Mouse (Mus musculus): ENCODE measurements around the gene Efemp2. TPM values are rescaled to one million over a fixed set of nuclear protein-coding genes. Genes with fewer than 3 reads are reported as not detected.

The Efemp2 gene
- total RNA-seq (2014; rRNA removed) (25.9 and 26.4 TPM in 2 replicates), polyA plus RNA-seq (2015; fragmentation: Nextera tagmentation; extraction: Ambion mirVana) (27.2 and 35.0 TPM in 2 replicates)

DNA sequence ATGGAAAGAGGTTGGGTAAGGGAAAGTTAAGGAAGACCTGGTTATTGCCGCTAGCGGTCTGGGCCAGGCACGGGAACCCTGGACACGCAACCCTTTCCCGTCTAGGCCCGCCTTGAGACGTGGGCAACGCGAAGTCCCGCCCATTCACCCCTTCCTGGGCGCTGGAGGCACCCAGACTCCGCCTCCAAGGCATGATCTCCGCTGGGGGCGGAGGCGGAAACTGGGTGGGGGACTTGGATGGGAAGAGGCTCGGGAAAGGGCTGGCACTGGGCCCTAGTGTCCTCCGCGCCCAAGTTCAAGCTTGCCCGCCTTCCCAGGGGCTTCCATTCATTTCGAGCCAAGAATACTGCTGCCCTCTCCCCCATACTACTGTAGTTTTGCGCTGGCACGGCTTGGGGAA lies at the start of gene Efemp2:
TSS of gene Efemp2 (plus strand) at position 235 of the 400 bp plus-strand sequence.
- H3K9me3 ChIP-seq (ENCODE audit: low read length): no peaks in the 10 kb centered on the region
- ATAC-seq: peak; percentile 64
- no peaks in the 10 kb centered on the region for H3K27me3 ChIP-seq (ENCODE audit: insufficient read depth, low read length)
- TF ChIP-seq CTCF (IDR thresholded peaks at IDR 0.05; ENCODE audit: low read depth): peak; percentile 5; the same call in 1 of the 2 replicates
- 1% methylated on average over 22 of the region's 22 CpGs for WGBS
- H3K27ac ChIP-seq (ENCODE audit: low read depth, low read length): peak within 1 kb of the TSS; percentile 59
- peak; percentile 75 for DNase-seq
- H3K9ac ChIP-seq: peak within 1 kb of the TSS; percentile 76
- H3K4me2 ChIP-seq (ENCODE audit: low read depth): peak within 1 kb of the TSS; percentile 97
- peak within 1 kb of the TSS; percentile 56 for H3K4me3 ChIP-seq (ENCODE audit: low read depth, low read length)
- H3K36me3 ChIP-seq (ENCODE audit: insufficient read depth): 0 out of 2 replicates have a peak, but pooled peaks cover 2% of the 10 kb centered on the region
- peaks cover 6% of the 10 kb centered on the region; the same call in 1 of the 2 replicates for H3K4me1 ChIP-seq (ENCODE audit: insufficient read depth)

DNA sequence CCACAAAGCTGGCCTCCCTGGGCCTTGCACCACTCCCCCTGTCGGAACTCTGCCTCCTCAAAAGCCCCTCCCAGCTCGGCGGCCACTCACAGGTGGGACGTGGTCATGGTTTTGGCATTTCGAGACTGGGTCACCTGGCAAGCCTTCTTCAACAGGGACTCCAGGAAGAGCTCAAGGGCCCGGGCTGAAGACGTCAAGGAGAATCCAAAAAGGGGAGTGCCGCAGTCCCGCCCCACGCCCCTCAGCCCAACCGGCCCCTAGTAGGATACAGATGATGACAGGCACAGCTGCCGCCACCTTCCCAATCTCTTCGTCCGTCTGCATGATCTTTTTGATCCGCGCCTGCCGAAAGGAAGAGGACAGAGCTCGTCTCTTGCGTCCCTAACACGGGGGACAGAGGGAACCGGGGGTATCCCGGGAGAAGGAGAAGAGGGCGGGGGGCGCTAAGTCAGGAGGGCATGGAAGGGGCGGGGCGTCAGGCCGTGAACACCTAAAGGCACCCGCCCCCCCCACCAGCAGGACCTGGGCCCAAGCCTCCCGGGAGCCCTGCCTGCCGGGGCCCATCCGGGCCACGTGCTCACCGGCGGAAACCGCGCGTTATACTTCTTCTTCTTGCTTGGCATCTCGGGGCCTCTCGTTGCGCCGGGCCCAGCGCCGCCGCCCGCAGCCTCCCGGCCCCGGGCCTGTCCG lies 49.5 kb upstream of the Efemp2 start:
- H3K36me3 ChIP-seq (ENCODE audit: insufficient read depth): peaks cover 45% of the 10 kb centered on the region
- ATAC-seq (peak; percentile 56), DNase-seq (peak; percentile 72)
- H3K4me2 ChIP-seq (ENCODE audit: low read depth): peak overlapping the region; percentile 67
- H3K4me3 ChIP-seq (ENCODE audit: low read depth, low read length): peak overlapping the region; percentile 58
- peak overlapping the region; percentile 85 for H3K27ac ChIP-seq (ENCODE audit: low read depth, low read length)
- peaks cover 8% of the 10 kb centered on the region; the same call in 1 of the 2 replicates for H3K4me1 ChIP-seq (ENCODE audit: insufficient read depth)
- 3% methylated on average over 43 of the region's 48 CpGs for WGBS
- no peaks in the 10 kb centered on the region for H3K9me3 ChIP-seq (ENCODE audit: low read length)
- peak; percentile 37 for TF ChIP-seq CTCF (IDR thresholded peaks at IDR 0.05; ENCODE audit: low read depth)
- H3K9ac ChIP-seq: peak overlapping the region; percentile 83
- no peaks in the 10 kb centered on the region for H3K27me3 ChIP-seq (ENCODE audit: insufficient read depth, low read length)

DNA sequence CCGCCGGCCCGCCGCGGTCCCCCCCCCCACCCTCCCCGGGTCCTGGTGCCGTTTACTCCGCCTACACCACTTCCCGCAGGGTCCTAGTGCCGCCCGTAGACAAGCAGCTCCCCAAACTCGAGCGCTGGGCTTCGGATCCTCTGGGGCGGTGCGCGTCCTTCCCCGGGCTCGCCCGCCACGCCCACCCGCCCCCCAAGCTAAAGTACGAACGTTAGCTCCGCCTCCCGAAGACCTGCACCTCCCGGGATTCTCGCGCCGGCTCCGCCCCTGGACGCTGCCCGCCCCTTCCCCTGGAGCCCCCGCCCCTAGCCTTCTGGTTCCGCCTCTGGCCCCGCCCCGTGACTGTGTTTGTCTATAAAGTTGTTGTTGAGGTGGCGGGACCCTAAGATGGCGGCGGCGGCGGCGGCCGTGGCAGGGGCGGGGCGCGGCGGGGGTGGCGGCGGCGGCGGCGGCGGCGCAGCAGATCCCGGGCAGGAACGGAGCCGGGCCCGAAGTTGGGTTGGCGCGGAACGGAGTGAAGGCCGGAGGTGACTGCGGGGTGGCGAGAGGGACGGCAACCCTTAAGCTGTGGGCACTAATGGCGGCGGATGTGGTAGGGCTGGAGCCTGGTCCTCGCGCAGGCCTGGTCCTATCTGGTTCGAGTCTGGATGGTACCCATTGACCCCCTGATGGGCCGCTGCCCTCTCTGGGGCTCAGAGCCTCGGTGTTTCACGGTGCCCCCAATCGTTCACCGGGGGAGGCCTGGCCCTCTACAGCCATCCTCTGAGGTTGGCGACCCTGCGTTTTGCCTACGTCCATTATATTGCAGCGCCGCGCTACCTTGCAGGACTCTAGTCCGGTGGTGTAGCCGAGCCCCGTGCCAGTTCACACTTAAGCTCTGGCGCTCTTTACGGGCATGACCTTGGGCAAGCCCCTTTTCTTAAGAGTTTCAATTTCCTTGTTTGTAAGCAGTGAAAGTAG lies 48.7 kb upstream of the Efemp2 start, which contains the start of the genes Drap1 and AI837181:
TSS of gene Drap1 (minus strand) at position 198 of the 960 bp plus-strand sequence.
TSS of gene AI837181 (plus strand) at position 363 of the 960 bp plus-strand sequence.
- no peaks in the 10 kb centered on the region for H3K27me3 ChIP-seq (ENCODE audit: insufficient read depth, low read length)
- peak; percentile 96 for ATAC-seq
- H3K9me3 ChIP-seq (ENCODE audit: low read length): no peaks in the 10 kb centered on the region
- H3K4me1 ChIP-seq (ENCODE audit: insufficient read depth): peaks cover 8% of the 10 kb centered on the region; the same call in 1 of the 2 replicates
- peak within 1 kb of the TSS; percentile 85 for H3K27ac ChIP-seq (ENCODE audit: low read depth, low read length)
- H3K4me3 ChIP-seq (ENCODE audit: low read depth, low read length): peak within 1 kb of the TSS; percentile 58
- peaks cover 36% of the 10 kb centered on the region for H3K36me3 ChIP-seq (ENCODE audit: insufficient read depth)
- WGBS: 1% methylated on average over 80 of the region's 87 CpGs
- peak within 1 kb of the TSS; percentile 83 for H3K9ac ChIP-seq
- H3K4me2 ChIP-seq (ENCODE audit: low read depth): peak within 1 kb of the TSS; percentile 67
- peak; percentile 98 for DNase-seq
- TF ChIP-seq CTCF (IDR thresholded peaks at IDR 0.05; ENCODE audit: low read depth): no peak

DNA sequence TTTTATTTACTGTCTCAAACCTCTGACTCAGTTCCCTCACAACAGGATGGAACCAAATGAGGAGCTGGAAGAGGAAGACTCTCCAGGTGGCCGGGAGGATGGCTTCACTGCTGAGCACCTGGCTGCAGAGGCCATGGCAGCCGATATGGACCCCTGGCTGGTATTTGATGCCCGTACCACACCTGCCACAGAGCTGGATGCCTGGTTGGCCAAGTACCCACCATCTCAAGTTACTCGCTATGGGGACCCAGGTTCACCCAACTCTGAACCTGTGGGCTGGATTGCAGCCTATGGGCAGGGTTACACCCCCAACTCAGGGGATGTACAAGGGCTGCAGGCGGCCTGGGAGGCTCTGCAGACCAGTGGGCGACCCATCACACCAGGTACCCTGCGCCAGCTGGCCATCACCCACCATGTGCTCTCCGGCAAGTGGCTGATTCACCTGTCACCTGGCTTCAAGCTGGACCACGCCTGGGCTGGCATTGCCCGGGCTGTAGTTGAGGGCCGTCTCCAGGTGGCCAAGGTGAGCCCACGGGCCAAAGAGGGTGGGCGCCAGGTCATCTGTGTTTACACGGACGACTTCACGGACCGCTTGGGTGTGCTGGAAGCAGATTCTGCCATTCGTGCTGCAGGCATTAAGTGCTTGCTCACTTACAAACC lies 47.7 kb upstream of the Efemp2 start:
- Histone ChIP-seq H3K4me3 (ENCODE audit: low read depth, low read length) (peak overlapping the region; percentile 58), H3K4me2 (ENCODE audit: low read depth) (peak overlapping the region; percentile 67), H3K27me3 (ENCODE audit: insufficient read depth, low read length) (no peaks in the 10 kb centered on the region), H3K9me3 (ENCODE audit: low read length) (no peaks in the 10 kb centered on the region), H3K27ac (ENCODE audit: low read depth, low read length) (no peak overlapping the region; the same call in 1 of the 2 replicates), H3K36me3 (ENCODE audit: insufficient read depth) (peaks cover 27% of the 10 kb centered on the region), H3K9ac (peak overlapping the region; percentile 83), H3K4me1 (ENCODE audit: insufficient read depth) (peaks cover 8% of the 10 kb centered on the region; the same call in 1 of the 2 replicates)
- ATAC-seq: no peak
- 93% methylated on average over 18 of the region's 18 CpGs for WGBS
- TF ChIP-seq CTCF (IDR thresholded peaks at IDR 0.05; ENCODE audit: low read depth): no peak
- DNase-seq: no peak

DNA sequence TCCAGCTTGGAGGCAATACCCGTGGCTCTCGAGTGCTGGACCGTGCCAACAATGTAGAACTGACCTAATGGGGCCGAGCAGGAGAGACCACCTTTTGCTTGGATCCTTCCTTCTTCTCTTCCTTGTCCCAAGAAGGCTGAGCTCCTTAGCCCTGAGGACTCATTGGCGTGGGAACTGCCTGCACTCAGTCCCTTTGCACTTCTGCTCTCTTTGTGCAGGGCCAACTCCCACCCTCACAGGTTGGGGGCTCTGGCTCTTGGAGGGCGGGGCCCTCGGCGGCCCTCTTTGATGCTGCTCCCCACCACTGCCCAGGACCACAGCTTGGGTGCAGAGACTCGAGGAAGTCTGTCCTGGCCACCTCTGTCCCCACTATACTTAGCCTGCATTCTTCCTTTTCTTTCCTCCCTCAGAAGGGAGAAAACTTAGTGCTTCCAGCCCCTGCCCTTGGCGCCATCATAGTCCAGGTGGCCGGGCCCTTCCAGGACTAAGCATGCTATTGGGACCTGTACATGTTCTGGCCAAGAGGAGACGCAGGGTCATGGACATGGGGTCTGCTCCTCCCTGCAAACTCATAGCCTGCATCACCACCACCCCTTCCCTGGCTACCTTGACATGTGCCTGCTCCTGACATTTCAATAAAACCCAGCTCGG lies 47.0 kb upstream of the Efemp2 start:
- Histone ChIP-seq H3K4me3 (ENCODE audit: low read depth, low read length) (no peak overlapping the region), H3K4me2 (ENCODE audit: low read depth) (no peak overlapping the region)
- no peak for ATAC-seq

DNA sequence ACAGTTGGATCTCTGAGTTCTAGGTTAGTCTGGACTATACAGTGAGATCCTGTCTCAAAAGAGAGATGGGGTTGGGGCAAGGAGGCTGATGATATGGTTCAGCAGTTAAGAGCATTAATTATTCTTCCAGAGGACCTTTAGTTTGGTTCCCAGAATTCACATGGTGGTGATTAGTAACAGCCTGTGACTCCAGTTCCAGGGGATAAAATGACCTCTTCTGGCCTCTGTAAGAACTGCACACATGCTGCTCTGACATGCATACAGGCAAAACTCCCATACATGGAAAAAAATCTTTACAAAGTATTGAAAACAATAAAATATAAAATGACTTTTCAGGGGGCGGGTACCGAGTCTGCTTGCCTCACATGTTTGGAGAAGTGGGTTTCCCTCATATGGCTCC lies 45.7 kb upstream of the Efemp2 start:
- Histone ChIP-seq H3K4me1 (ENCODE audit: insufficient read depth) (peaks cover 7% of the 10 kb centered on the region; the same call in 1 of the 2 replicates), H3K36me3 (ENCODE audit: insufficient read depth) (peaks cover 14% of the 10 kb centered on the region; the same call in 1 of the 2 replicates), H3K9me3 (ENCODE audit: low read length) (no peaks in the 10 kb centered on the region), H3K4me3 (ENCODE audit: low read depth, low read length) (no peak overlapping the region), H3K9ac (no peak overlapping the region), H3K4me2 (ENCODE audit: low read depth) (no peak overlapping the region), H3K27me3 (ENCODE audit: insufficient read depth, low read length) (no peaks in the 10 kb centered on the region), H3K27ac (ENCODE audit: low read depth, low read length) (no peak overlapping the region)
- DNase-seq: no peak
- 90% methylated on average over 2 of the region's 2 CpGs for WGBS
- no peak for ATAC-seq
- peak; percentile 52 for TF ChIP-seq CTCF (IDR thresholded peaks at IDR 0.05; ENCODE audit: low read depth)

More for the DNA sequence above, 47.0 kb upstream of the Efemp2 start:
- H3K27ac ChIP-seq (ENCODE audit: low read depth, low read length): no peak overlapping the region
- 92% methylated on average over 13 of the region's 13 CpGs for WGBS
- H3K9ac ChIP-seq: no peak overlapping the region
- H3K4me1 ChIP-seq (ENCODE audit: insufficient read depth): peaks cover 8% of the 10 kb centered on the region; the same call in 1 of the 2 replicates
- no peak for TF ChIP-seq CTCF (IDR thresholded peaks at IDR 0.05; ENCODE audit: low read depth)
- no peaks in the 10 kb centered on the region for H3K9me3 ChIP-seq (ENCODE audit: low read length)
- H3K36me3 ChIP-seq (ENCODE audit: insufficient read depth): peaks cover 24% of the 10 kb centered on the region
- DNase-seq: no peak
- no peaks in the 10 kb centered on the region for H3K27me3 ChIP-seq (ENCODE audit: insufficient read depth, low read length)
